Mouse (Mus musculus): ENCODE measurements around the gene Slc25a44. TPM values are rescaled to one million over a fixed set of nuclear protein-coding genes. Genes with fewer than 3 reads are reported as not detected.

Gene Slc25a44
- total RNA-seq (2015; ENCODE audit: low replicate concordance) (7.9 and 11.5 TPM in 2 replicates), total RNA-seq (2017; ENCODE audit: low replicate concordance) (13.7 and 20.2 TPM in 2 replicates)

DNA sequence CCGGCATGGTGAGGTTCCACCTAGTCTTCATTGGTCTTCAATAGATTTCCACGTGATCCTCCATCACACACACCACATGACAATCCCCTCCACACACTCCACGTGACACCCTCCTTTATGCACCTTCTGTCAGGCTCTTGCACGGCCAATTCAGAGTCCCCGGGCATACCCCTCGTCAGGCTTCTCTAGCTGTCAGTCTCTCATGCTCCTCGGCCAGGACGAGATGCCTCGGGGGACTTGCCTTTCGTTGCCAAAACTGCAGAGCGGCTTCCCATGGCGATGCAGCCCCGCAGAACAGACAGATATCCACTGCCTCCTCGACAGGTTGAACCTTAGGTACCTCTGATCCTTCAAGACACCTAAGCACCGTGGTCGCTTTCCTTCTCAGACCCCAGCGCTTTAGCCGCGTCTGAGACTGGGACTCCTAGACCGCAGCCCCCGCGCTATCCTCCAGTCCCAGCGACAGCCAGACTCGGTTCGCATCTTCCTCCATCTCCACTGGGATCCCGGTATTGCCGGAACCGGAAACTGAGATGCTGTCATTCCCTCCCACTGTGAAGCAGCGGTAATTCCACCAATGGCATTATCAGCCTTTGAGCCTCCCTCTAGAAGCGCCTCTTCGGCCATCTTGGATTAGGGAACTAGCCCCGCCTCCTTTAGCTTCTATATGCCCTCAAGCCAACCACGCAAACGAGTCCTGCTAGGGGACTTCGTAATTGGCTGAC lies at the start of gene Slc25a44:
Gene Slc25a44, minus strand, starts transcription at position 535 of the 725 bp plus-strand sequence.
- ATAC-seq (replicated peaks; ENCODE audit: low FRiP score, poor library complexity, severe bottlenecking), result peak; percentile 90

GRCm38 (mm10) chr3:88473571-88473970 lies 48.6 kb upstream of the Slc25a44 start:
- ATAC-seq (replicated peaks; ENCODE audit: low FRiP score, poor library complexity, severe bottlenecking), result no peak

GRCm38 (mm10) chr3:88473020-88473419 lies 48.1 kb upstream of the Slc25a44 start:
- no peak for ATAC-seq (replicated peaks; ENCODE audit: low FRiP score, poor library complexity, severe bottlenecking)

- ATAC-seq (replicated peaks; ENCODE audit: low FRiP score, poor library complexity, severe bottlenecking), result no peak
Observed at GRCm38 (mm10) chr3:88470943-88471479, 46.1 kb upstream of the Slc25a44 start.

DNA sequence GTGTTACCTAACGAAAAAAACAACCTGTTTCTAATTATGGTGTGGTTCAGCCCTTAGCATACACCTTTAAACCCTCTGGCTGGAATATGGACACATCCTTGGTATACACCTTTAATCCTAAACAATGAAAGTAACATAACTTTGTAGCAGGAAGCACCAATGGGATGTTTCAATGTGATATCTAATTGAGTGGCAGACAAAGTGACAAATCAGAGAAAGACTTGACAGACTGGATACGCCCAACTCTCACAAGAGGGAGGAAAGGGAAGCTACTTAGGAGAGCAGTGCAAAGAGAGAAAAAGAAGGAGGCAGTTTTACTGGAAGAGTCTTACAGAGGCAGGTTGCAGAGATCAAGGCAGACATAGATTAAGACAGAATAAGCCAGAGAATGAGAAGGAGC lies 44.5 kb upstream of the Slc25a44 start:
- no peak for ATAC-seq (replicated peaks; ENCODE audit: low FRiP score, poor library complexity, severe bottlenecking)

- ATAC-seq (replicated peaks; ENCODE audit: low FRiP score, poor library complexity, severe bottlenecking), result peak; percentile 93
Observed at GRCm38 (mm10) chr3:88467116-88467824, 42.3 kb upstream of the Slc25a44 start.

GRCm38 (mm10) chr3:88465127-88465526 lies 40.2 kb upstream of the Slc25a44 start:
- ATAC-seq (replicated peaks; ENCODE audit: low FRiP score, poor library complexity, severe bottlenecking), result no peak

- no peak for ATAC-seq (replicated peaks; ENCODE audit: low FRiP score, poor library complexity, severe bottlenecking)
Observed at GRCm38 (mm10) chr3:88464425-88464824, 39.5 kb upstream of the Slc25a44 start.

GRCm38 (mm10) chr3:88460983-88461696 lies 36.2 kb upstream of the Slc25a44 start, which contains the start of gene Sema4a:
Sema4a (minus strand) TSS chr3:88461182.
- ATAC-seq (replicated peaks; ENCODE audit: low FRiP score, poor library complexity, severe bottlenecking), result no peak

DNA sequence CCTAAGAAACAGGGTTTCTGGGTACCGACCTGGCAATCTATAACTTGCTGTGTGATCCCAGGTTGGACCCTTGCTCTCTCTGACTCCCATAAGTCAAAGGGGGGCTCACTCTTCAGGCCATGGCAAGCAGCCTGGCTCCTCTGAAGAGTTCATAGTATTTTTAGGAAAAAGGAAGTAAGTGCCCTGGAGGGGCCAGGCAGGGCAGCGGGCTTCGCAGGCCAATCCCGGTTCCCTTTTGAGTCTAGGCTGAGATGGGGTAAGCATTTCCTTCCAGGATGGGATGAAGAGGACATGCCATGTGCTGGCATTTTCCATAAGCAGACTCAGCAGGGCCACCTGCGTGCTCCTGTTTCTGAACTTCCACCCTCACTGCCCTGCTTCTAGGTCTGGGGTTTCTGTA lies 35.1 kb upstream of the Slc25a44 start:
- ATAC-seq (replicated peaks; ENCODE audit: low FRiP score, poor library complexity, severe bottlenecking), result no peak

- no peak for ATAC-seq (replicated peaks; ENCODE audit: low FRiP score, poor library complexity, severe bottlenecking)
Observed at GRCm38 (mm10) chr3:88458778-88459219, 33.9 kb upstream of the Slc25a44 start.

DNA sequence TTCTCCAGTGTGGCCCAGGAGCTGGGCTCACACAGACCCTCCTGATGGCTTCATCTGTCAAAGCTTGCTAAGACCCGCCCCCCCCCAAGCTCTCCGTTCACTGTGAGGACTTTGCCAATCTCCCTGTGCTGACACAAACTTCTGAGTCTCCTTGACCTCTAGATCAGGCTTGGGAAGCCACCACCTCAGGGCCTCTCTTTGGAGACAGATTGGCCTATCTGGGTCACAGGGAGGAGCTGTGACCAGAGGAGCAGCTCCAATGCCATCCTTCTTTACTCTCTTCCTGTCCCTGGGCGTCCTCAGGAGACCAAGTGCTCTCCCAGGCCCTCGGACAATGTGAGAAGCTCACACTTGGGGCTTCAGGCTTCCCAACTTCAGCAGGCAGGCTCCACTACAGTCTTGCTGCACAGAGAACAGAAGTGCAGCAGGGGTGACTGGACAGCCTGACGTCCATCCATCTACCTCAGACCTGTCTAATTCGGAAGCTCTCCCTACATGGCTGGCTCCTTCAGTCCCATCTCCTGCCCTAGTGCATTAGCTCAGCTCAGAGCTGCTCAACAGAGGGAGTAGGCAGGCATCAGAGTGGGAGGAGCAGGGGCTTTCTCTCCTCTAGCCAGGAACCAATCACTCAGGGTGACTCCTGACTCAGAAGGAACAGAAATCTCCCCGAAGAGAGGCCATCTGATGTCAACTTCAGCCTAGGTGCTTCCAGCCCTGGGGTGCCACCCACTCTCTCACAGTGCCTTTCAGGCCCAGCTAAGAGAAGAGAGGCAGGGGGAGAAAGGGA lies 32.0 kb upstream of the Slc25a44 start:
- ATAC-seq (replicated peaks; ENCODE audit: low FRiP score, poor library complexity, severe bottlenecking), result no peak

GRCm38 (mm10) chr3:88456313-88456712 lies 31.4 kb upstream of the Slc25a44 start:
- ATAC-seq (replicated peaks; ENCODE audit: low FRiP score, poor library complexity, severe bottlenecking), result no peak

- no peak for ATAC-seq (replicated peaks; ENCODE audit: low FRiP score, poor library complexity, severe bottlenecking)
Observed at GRCm38 (mm10) chr3:88455588-88456264, 30.8 kb upstream of the Slc25a44 start.

DNA sequence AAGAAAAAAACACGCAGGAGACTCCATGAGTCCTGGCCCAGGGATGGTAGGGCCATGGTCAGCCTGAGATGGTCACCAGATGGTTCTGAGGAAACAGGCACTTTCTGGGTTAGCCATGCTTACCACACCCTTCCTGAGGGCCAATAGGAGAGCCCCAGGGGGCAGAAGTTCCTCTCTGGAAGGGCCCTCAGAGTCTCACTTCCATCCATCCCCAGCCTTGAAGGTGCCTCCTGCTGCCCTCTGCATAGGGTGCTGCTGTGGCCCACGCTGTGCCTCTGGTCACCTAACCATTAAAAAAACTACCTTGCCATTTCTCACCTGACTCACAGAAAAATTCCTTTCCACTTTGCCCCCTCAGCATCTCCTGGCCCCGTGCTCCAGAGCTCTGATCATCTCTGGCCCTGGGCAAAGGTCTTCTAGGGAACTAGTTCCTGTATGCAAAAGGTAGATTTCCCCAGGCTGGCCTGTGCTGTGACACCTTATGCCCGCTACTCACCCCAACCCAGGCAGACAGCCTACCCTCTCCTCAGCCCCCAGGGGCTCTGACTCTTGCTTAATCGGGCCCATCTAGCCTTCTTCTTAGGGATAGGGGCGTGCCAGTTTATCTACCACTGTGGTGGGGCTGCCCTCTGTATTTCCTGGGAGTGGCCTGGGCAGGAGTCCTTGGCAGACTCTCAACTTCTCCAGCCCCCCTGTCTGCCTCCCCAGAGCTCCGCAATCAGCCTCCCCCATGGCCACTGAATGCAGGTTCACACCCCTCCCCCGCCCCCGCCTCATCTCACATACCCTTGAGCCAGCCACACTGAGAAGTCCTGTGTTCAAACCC lies 30.0 kb upstream of the Slc25a44 start:
- ATAC-seq (replicated peaks; ENCODE audit: low FRiP score, poor library complexity, severe bottlenecking), result no peak

- ATAC-seq (replicated peaks; ENCODE audit: low FRiP score, poor library complexity, severe bottlenecking), result no peak
Observed at GRCm38 (mm10) chr3:88453986-88454385, 29.0 kb upstream of the Slc25a44 start.

- no peak for ATAC-seq (replicated peaks; ENCODE audit: low FRiP score, poor library complexity, severe bottlenecking)
Observed at GRCm38 (mm10) chr3:88453369-88453768, 28.4 kb upstream of the Slc25a44 start.

GRCm38 (mm10) chr3:88452716-88453115 lies 27.8 kb upstream of the Slc25a44 start:
- no peak for ATAC-seq (replicated peaks; ENCODE audit: low FRiP score, poor library complexity, severe bottlenecking)
